Mouse (Mus musculus) G1E (cell line): ENCODE measurements at regions not wholly inside any gene's neighbourhood (a gene's known extent, or its start where the extent isn't known, plus 50 kb on each side); places are given as distances from the start of the nearest gene placed in this dataset.

Experiments used
- ATAC-seq: 2 replicates; pipeline ENCODE4 v1.8.0; 2016; ENCODE audit warnings: mild to moderate bottlenecking; ENCODE audit not compliant: insufficient number of reproducible peaks, poor library complexity, low FRiP score, severe bottlenecking; ENCODE audit errors: extremely low read depth
- DNase-seq: peaks from one replicate; pipeline ENCODE4 v3.0.0; 2012; ENCODE audit warnings: low spot score
- H3K27me3 ChIP-seq: 2 replicates; pipeline ENCODE4 v1.6.1; 2012; ENCODE audit warnings: mild to moderate bottlenecking, low read length, inconsistent platforms; ENCODE audit not compliant: insufficient read depth
- H3K36me3 ChIP-seq: replicated peaks from 2 replicates; pipeline ENCODE3; 2012; ENCODE audit warnings: mild to moderate bottlenecking, inconsistent platforms
- H3K4me1 ChIP-seq: 2 replicates; pipeline ENCODE4 v1.6.1; 2012; ENCODE audit warnings: low read depth, low read length, inconsistent platforms, mixed read lengths; ENCODE audit not compliant: insufficient read depth
- H3K4me3 ChIP-seq: 2 replicates; pipeline ENCODE4 v1.5.1; 2012; ENCODE audit warnings: low read depth, mild to moderate bottlenecking, inconsistent platforms, low read length, moderate library complexity, mixed read lengths
- H3K9me3 ChIP-seq: replicated peaks from 2 replicates; pipeline ENCODE4 v1.6.1; 2012; ENCODE audit warnings: inconsistent platforms
- CTCF ChIP-seq: IDR thresholded peaks from 2 replicates; pipeline ENCODE4 v1.5.1; 2012; ENCODE audit warnings: low read depth, low read length, inconsistent platforms, mixed read lengths
- GATA1 ChIP-seq: IDR thresholded peaks from 2 replicates; pipeline ENCODE4 v1.6.1; 2012; ENCODE audit warnings: borderline replicate concordance, low read length, inconsistent platforms, mixed read lengths
- GATA2 ChIP-seq: IDR thresholded peaks from 2 replicates; pipeline ENCODE4 v1.6.1; 2012; ENCODE audit warnings: low read depth, low read length, inconsistent platforms, borderline replicate concordance
- POLR2AphosphoS5 ChIP-seq: IDR thresholded peaks from 2 replicates; pipeline ENCODE4 v1.6.1; 2012; ENCODE audit warnings: low read depth, low read length, inconsistent platforms; ENCODE audit not compliant: insufficient replicate concordance
- TAL1 ChIP-seq: conservative IDR thresholded peaks from 2 replicates; pipeline ENCODE4 v1.6.1; 2012; ENCODE audit warnings: low read depth, low read length, inconsistent platforms, mixed read lengths

- Histone ChIP-seq H3K36me3 (no peaks in the 10 kb centered on the region), H3K4me1 (peaks cover 10% of the 10 kb centered on the region), H3K4me3 (no peak overlapping the region), H3K27me3 (peaks cover 64% of the 10 kb centered on the region), H3K9me3 (no peaks in the 10 kb centered on the region)
- no peak for ATAC-seq
- DNase-seq = no peak
- TF ChIP-seq GATA2 (no peak), CTCF (no peak), TAL1 (no peak), GATA1 (no peak), POLR2AphosphoS5 (no peak)
Measured at GRCm38 (mm10) chr13:58495390-58496073, 92.4 kb upstream of the Hnrnpk start.

DNA sequence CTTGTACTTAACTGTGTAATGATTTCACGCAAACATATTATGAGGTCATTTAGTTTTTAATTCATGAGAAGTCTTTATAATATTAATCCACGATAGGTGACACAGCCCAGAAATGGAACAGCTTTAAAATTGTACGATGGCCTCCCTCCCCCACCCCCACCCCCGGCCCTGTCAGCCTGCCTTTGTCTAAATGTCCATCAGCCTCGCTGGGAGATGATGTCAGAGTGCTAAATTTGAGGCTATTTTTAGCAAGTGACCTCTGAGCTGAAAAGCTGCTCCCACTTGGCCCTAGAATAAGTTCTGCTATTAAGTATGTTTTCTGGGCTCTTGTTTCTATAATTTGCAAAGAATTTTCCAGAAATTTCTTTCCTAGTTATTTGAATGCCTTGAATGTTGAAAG lies 91.6 kb upstream of the Hnrnpk start:
- TF ChIP-seq CTCF (no peak), GATA2 (no peak), POLR2AphosphoS5 (no peak), TAL1 (no peak), GATA1 (no peak)

GRCm38 (mm10) chr13:58490829-58491228 lies 87.7 kb upstream of the Hnrnpk start:
- no peaks in the 10 kb centered on the region for H3K9me3 ChIP-seq
- peaks cover 39% of the 10 kb centered on the region for H3K27me3 ChIP-seq
- peaks cover 16% of the 10 kb centered on the region for H3K4me1 ChIP-seq
- no peaks in the 10 kb centered on the region for H3K36me3 ChIP-seq
- DNase-seq (no peak), ATAC-seq (no peak)
- no peak overlapping the region for H3K4me3 ChIP-seq
- TF ChIP-seq POLR2AphosphoS5 (no peak), TAL1 (no peak), GATA2 (no peak), CTCF (no peak), GATA1 (no peak)

More for the DNA sequence above, 91.6 kb upstream of the Hnrnpk start:
- H3K27me3 ChIP-seq = peaks cover 59% of the 10 kb centered on the region
- ATAC-seq (no peak), DNase-seq (no peak)
- no peaks in the 10 kb centered on the region for H3K36me3 ChIP-seq
- H3K9me3 ChIP-seq = no peaks in the 10 kb centered on the region
- H3K4me1 ChIP-seq = peaks cover 10% of the 10 kb centered on the region
- H3K4me3 ChIP-seq = no peak overlapping the region

- DNase-seq = no peak
- Histone ChIP-seq H3K9me3 (no peaks in the 10 kb centered on the region), H3K36me3 (no peaks in the 10 kb centered on the region), H3K27me3 (peaks cover 13% of the 10 kb centered on the region), H3K4me1 (peaks cover 53% of the 10 kb centered on the region), H3K4me3 (no peak overlapping the region)
- no peak for TF ChIP-seq GATA2
- no peak for TF ChIP-seq CTCF
- TF ChIP-seq POLR2AphosphoS5 = no peak
- no peak for TF ChIP-seq TAL1
- no peak for ATAC-seq
Measured at GRCm38 (mm10) chr13:58485011-58485410, 81.9 kb upstream of the Hnrnpk start.

- ATAC-seq = no peak
Measured at GRCm38 (mm10) chr13:58482701-58483100, 79.6 kb upstream of the Hnrnpk start.

GRCm38 (mm10) chr13:58480928-58481598 lies 77.9 kb upstream of the Hnrnpk start:
- Histone ChIP-seq H3K27me3 (peaks cover 2% of the 10 kb centered on the region; the same call in 1 of the 2 replicates), H3K36me3 (no peaks in the 10 kb centered on the region), H3K4me3 (peak overlapping the region; percentile 57; the same call in 1 of the 2 replicates), H3K9me3 (no peaks in the 10 kb centered on the region), H3K4me1 (peaks cover 84% of the 10 kb centered on the region)
- ATAC-seq = peak; percentile 79
- TF ChIP-seq TAL1 (peak; percentile 82), GATA2 (no peak)
- peak; percentile 40 for DNase-seq

More at GRCm38 (mm10) chr13:58482701-58483100, 79.6 kb upstream of the Hnrnpk start:
- Histone ChIP-seq H3K36me3 (no peaks in the 10 kb centered on the region), H3K27me3 (peaks cover 2% of the 10 kb centered on the region; the same call in 1 of the 2 replicates), H3K4me3 (no peak overlapping the region), H3K4me1 (peaks cover 72% of the 10 kb centered on the region), H3K9me3 (no peaks in the 10 kb centered on the region)
- TF ChIP-seq GATA2 (no peak), TAL1 (no peak), GATA1 (no peak), POLR2AphosphoS5 (no peak), CTCF (no peak)
- no peak for DNase-seq
